Mouse (Mus musculus): ENCODE data around the gene Arpp19. TPM values are rescaled to one million over a fixed set of nuclear protein-coding genes. Genes with fewer than 3 reads are reported as not detected.

Gene Arpp19
- polyA plus RNA-seq, 1 experiment from 2014 or later, result 265 TPM

GRCm38 (mm10) chr9:75019181-75019580, 18.2 kb upstream of the Arpp19 start:
- Histone ChIP-seq H3K9ac (no peak overlapping the region), H3K4me3 (no peak overlapping the region), H3K36me3 (peaks cover 36% of the 10 kb centered on the region), H3K27ac (ENCODE audit: poor library complexity, severe bottlenecking) (no peak overlapping the region), H3K9me3 (replicated peaks) (no peaks in the 10 kb centered on the region), H3K4me2 (no peak overlapping the region), H3K27me3 (replicated peaks) (no peaks in the 10 kb centered on the region), H3K4me1 (replicated peaks) (peaks cover 4% of the 10 kb centered on the region; the same call in 1 of the 2 replicates)
- WGBS, result 87% methylated on average over 6 of the region's 6 CpGs
- ATAC-seq (ENCODE audit: insufficient number of reproducible peaks, low FRiP score), result no peak

- no peak for ATAC-seq (ENCODE audit: insufficient number of reproducible peaks, low FRiP score)
- 83% methylated on average over 3 of the region's 3 CpGs for WGBS
- no peaks in the 10 kb centered on the region for H3K9me3 ChIP-seq (replicated peaks)
- peaks cover 34% of the 10 kb centered on the region for H3K36me3 ChIP-seq
- H3K4me1 ChIP-seq (replicated peaks), result peaks cover 6% of the 10 kb centered on the region; the same call in 1 of the 2 replicates
- H3K27me3 ChIP-seq (replicated peaks), result no peaks in the 10 kb centered on the region
- H3K27ac ChIP-seq (ENCODE audit: poor library complexity, severe bottlenecking), result no peak overlapping the region
- no peak overlapping the region for H3K4me3 ChIP-seq
- H3K9ac ChIP-seq, result no peak overlapping the region
- no peak overlapping the region for H3K4me2 ChIP-seq
Measured at GRCm38 (mm10) chr9:75019592-75019991, 17.8 kb upstream of the Arpp19 start.

GRCm38 (mm10) chr9:75020561-75020960, 16.9 kb upstream of the Arpp19 start:
- Histone ChIP-seq H3K27me3 (replicated peaks) (no peaks in the 10 kb centered on the region), H3K36me3 (peaks cover 29% of the 10 kb centered on the region)

GRCm38 (mm10) chr9:75022546-75022945, 14.9 kb upstream of the Arpp19 start:
- Histone ChIP-seq H3K4me1 (replicated peaks) (peaks cover 6% of the 10 kb centered on the region; the same call in 1 of the 2 replicates), H3K9me3 (replicated peaks) (no peaks in the 10 kb centered on the region), H3K9ac (no peak overlapping the region), H3K27ac (ENCODE audit: poor library complexity, severe bottlenecking) (no peak overlapping the region), H3K27me3 (replicated peaks) (no peaks in the 10 kb centered on the region), H3K36me3 (peaks cover 29% of the 10 kb centered on the region), H3K4me2 (no peak overlapping the region), H3K4me3 (no peak overlapping the region)
- WGBS, result 84% methylated on average over 7 of the region's 7 CpGs
- no peak for ATAC-seq (ENCODE audit: insufficient number of reproducible peaks, low FRiP score)

More at GRCm38 (mm10) chr9:75020561-75020960, 16.9 kb upstream of the Arpp19 start:
- H3K27ac ChIP-seq (ENCODE audit: poor library complexity, severe bottlenecking), result no peak overlapping the region
- no peak overlapping the region for H3K9ac ChIP-seq
- H3K4me1 ChIP-seq (replicated peaks), result peaks cover 6% of the 10 kb centered on the region; the same call in 1 of the 2 replicates
- H3K4me2 ChIP-seq, result no peak overlapping the region
- ATAC-seq (ENCODE audit: insufficient number of reproducible peaks, low FRiP score), result no peak
- H3K4me3 ChIP-seq, result no peak overlapping the region
- WGBS, result 77% methylated on average over 4 of the region's 4 CpGs
- H3K9me3 ChIP-seq (replicated peaks), result no peaks in the 10 kb centered on the region

- no peaks in the 10 kb centered on the region for H3K9me3 ChIP-seq (replicated peaks)
- H3K27me3 ChIP-seq (replicated peaks), result no peaks in the 10 kb centered on the region
- no peak overlapping the region for H3K9ac ChIP-seq
- H3K27ac ChIP-seq (ENCODE audit: poor library complexity, severe bottlenecking), result no peak overlapping the region
- peaks cover 6% of the 10 kb centered on the region; the same call in 1 of the 2 replicates for H3K4me1 ChIP-seq (replicated peaks)
- H3K36me3 ChIP-seq, result peaks cover 27% of the 10 kb centered on the region
- ATAC-seq (ENCODE audit: insufficient number of reproducible peaks, low FRiP score), result no peak
- no peak overlapping the region for H3K4me2 ChIP-seq
- 72% methylated on average over 5 of the region's 5 CpGs for WGBS
- H3K4me3 ChIP-seq, result no peak overlapping the region
Measured at GRCm38 (mm10) chr9:75023150-75023894, 14.1 kb upstream of the Arpp19 start.

- no peak for ATAC-seq (ENCODE audit: insufficient number of reproducible peaks, low FRiP score)
- no peak overlapping the region for H3K27ac ChIP-seq (ENCODE audit: poor library complexity, severe bottlenecking)
- no peaks in the 10 kb centered on the region for H3K27me3 ChIP-seq (replicated peaks)
- no peak overlapping the region for H3K9ac ChIP-seq
- peaks cover 6% of the 10 kb centered on the region; the same call in 1 of the 2 replicates for H3K4me1 ChIP-seq (replicated peaks)
- H3K4me3 ChIP-seq, result no peak overlapping the region
- H3K4me2 ChIP-seq, result no peak overlapping the region
- peaks cover 22% of the 10 kb centered on the region for H3K36me3 ChIP-seq
- no peaks in the 10 kb centered on the region for H3K9me3 ChIP-seq (replicated peaks)
- WGBS, result 23% methylated on average over 7 of the region's 7 CpGs
Measured at GRCm38 (mm10) chr9:75024089-75024488, 13.3 kb upstream of the Arpp19 start.

GRCm38 (mm10) chr9:75025689-75026088, 11.7 kb upstream of the Arpp19 start:
- peaks cover 12% of the 10 kb centered on the region for H3K36me3 ChIP-seq
- no peak for ATAC-seq (ENCODE audit: insufficient number of reproducible peaks, low FRiP score)
- H3K9ac ChIP-seq, result no peak overlapping the region
- no peaks in the 10 kb centered on the region for H3K9me3 ChIP-seq (replicated peaks)
- peaks cover 6% of the 10 kb centered on the region; the same call in 1 of the 2 replicates for H3K4me1 ChIP-seq (replicated peaks)
- no peaks in the 10 kb centered on the region for H3K27me3 ChIP-seq (replicated peaks)
- H3K4me2 ChIP-seq, result no peak overlapping the region
- WGBS, result 71% methylated on average over 6 of the region's 6 CpGs
- no peak overlapping the region for H3K27ac ChIP-seq (ENCODE audit: poor library complexity, severe bottlenecking)
- H3K4me3 ChIP-seq, result no peak overlapping the region

- no peak overlapping the region for H3K27ac ChIP-seq (ENCODE audit: poor library complexity, severe bottlenecking)
- H3K4me2 ChIP-seq, result no peak overlapping the region
- peaks cover 2% of the 10 kb centered on the region; the same call in 1 of the 2 replicates for H3K36me3 ChIP-seq
- H3K9me3 ChIP-seq (replicated peaks), result no peaks in the 10 kb centered on the region
- ATAC-seq (ENCODE audit: insufficient number of reproducible peaks, low FRiP score), result no peak
- H3K4me3 ChIP-seq, result no peak overlapping the region
- no peaks in the 10 kb centered on the region; the same call in 1 of the 2 replicates for H3K4me1 ChIP-seq (replicated peaks)
- WGBS, result 86% methylated on average over 1 of the region's 1 CpGs
- H3K9ac ChIP-seq, result no peak overlapping the region
- no peaks in the 10 kb centered on the region for H3K27me3 ChIP-seq (replicated peaks)
Measured at GRCm38 (mm10) chr9:75032408-75032807, 5.0 kb upstream of the Arpp19 start.

GRCm38 (mm10) chr9:75033141-75033540, 4.3 kb upstream of the Arpp19 start:
- no peak for ATAC-seq (ENCODE audit: insufficient number of reproducible peaks, low FRiP score)
- Histone ChIP-seq H3K9ac (no peak overlapping the region), H3K27ac (ENCODE audit: poor library complexity, severe bottlenecking) (no peak overlapping the region), H3K4me1 (replicated peaks) (no peaks in the 10 kb centered on the region; the same call in 1 of the 2 replicates), H3K4me2 (no peak overlapping the region), H3K27me3 (replicated peaks) (no peaks in the 10 kb centered on the region), H3K4me3 (no peak overlapping the region), H3K36me3 (peaks cover 2% of the 10 kb centered on the region; the same call in 1 of the 2 replicates), H3K9me3 (replicated peaks) (no peaks in the 10 kb centered on the region)
- 61% methylated on average over 7 of the region's 7 CpGs for WGBS

GRCm38 (mm10) chr9:75034691-75035090, 2.7 kb upstream of the Arpp19 start:
- Histone ChIP-seq H3K27me3 (replicated peaks) (no peaks in the 10 kb centered on the region), H3K27ac (ENCODE audit: poor library complexity, severe bottlenecking) (no peak overlapping the region), H3K4me2 (no peak overlapping the region), H3K4me3 (no peak overlapping the region), H3K36me3 (peaks cover 2% of the 10 kb centered on the region; the same call in 1 of the 2 replicates), H3K9me3 (replicated peaks) (no peaks in the 10 kb centered on the region), H3K4me1 (replicated peaks) (peaks cover 5% of the 10 kb centered on the region), H3K9ac (no peak overlapping the region)
- no peak for ATAC-seq (ENCODE audit: insufficient number of reproducible peaks, low FRiP score)
- 31% methylated on average over 1 of the region's 1 CpGs for WGBS

GRCm38 (mm10) chr9:75035944-75036343, 1.5 kb upstream of the Arpp19 start:
- WGBS, result 58% methylated on average over 4 of the region's 4 CpGs
- Histone ChIP-seq H3K27me3 (replicated peaks) (no peaks in the 10 kb centered on the region), H3K9ac (no peak overlapping the region)

More at GRCm38 (mm10) chr9:75035944-75036343, 1.5 kb upstream of the Arpp19 start:
- H3K4me3 ChIP-seq, result no peak overlapping the region
- H3K36me3 ChIP-seq, result peaks cover 2% of the 10 kb centered on the region; the same call in 1 of the 2 replicates
- H3K27ac ChIP-seq (ENCODE audit: poor library complexity, severe bottlenecking), result no peak overlapping the region
- no peak overlapping the region for H3K4me2 ChIP-seq
- ATAC-seq (ENCODE audit: insufficient number of reproducible peaks, low FRiP score), result no peak
- no peaks in the 10 kb centered on the region for H3K9me3 ChIP-seq (replicated peaks)
- H3K4me1 ChIP-seq (replicated peaks), result peaks cover 5% of the 10 kb centered on the region

All from heart, embryonic 12.5 days (tissue).